17 mouse cellular contexts compared by ENCODE assay signal in the genomic region with DNA sequence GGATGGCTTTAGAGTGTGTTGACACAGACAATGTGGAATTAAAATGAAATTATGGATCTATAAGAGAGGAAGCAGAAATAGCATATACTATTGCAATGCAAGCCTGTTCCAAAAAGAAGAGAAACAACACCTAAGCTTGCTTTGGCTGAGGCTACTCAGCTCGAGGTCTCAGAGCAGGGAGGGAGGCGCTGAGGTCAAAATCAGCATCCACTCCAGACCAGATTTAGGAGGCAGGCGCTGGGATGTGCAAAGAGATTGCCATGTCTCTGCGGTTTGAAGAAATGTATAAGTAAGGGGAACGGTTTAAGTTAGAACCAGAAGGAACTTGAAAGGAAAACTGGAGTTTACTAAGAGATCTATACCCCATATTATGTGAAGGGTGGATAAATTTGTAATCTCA. TPM values are rescaled to one million over a fixed set of nuclear protein-coding genes. Genes with fewer than 3 reads are reported as not detected.
A peak's percentile ranks its signal among the peaks of the same experiment; 100 is the strongest.
DNase-seq lines count a peak whose midpoint lies in the region; ATAC-seq lines count a peak whose summit lies in the region.
"Had no signal": no experiment of that assay in that cellular context is flagged by ENCODE, and none has a peak within 500 bp of the region (broad histone marks: within the 10 kb centered on the region; RNA-seq: fewer than 3 reads in every experiment).

No protein-coding gene starts in this region.

- H3K4me1 ChIP-seq in heart, embryonic 13.5 days = peaks cover 21% of the 10 kb centered on the region
- no peaks in the 10 kb centered on the region for H3K4me1 ChIP-seq in limb, embryonic 15.5 days
- H3K4me1 ChIP-seq in limb, embryonic 10.5 days = no peaks in the 10 kb centered on the region
- H3K4me1 ChIP-seq: embryonic facial prominence, embryonic 12.5 days; forebrain, embryonic 10.5 days; midbrain, embryonic 15.5 days; neural tube, embryonic 12.5 days had no signal

- no peaks in the 10 kb centered on the region for H3K9me3 ChIP-seq in heart, embryonic 13.5 days
- H3K9me3 ChIP-seq in limb, embryonic 15.5 days = no peaks in the 10 kb centered on the region
- H3K9me3 ChIP-seq in limb, embryonic 10.5 days (replicated peaks) = no peaks in the 10 kb centered on the region
- H3K9me3 ChIP-seq: embryonic facial prominence, embryonic 12.5 days; forebrain, embryonic 10.5 days; midbrain, embryonic 15.5 days; neural tube, embryonic 12.5 days had no signal

- ATAC-seq in heart, embryonic 13.5 days (ENCODE audit: extremely low read depth, insufficient number of reproducible peaks, low FRiP score, low TSS enrichment) = no peak
- ATAC-seq in limb, embryonic 15.5 days (ENCODE audit: insufficient number of reproducible peaks, low FRiP score, low TSS enrichment, low read depth) = no peak
- ATAC-seq in granulocyte monocyte progenitor cell, adult 5-6 weeks (replicated peaks; ENCODE audit: poor library complexity, severe bottlenecking) = peak; percentile 28
- ATAC-seq: CD4-positive, CD25-positive, alpha-beta regulatory T cell, adult 4 months; inflammation-experienced regulatory T-cells, adult 6 months; midbrain, embryonic 15.5 days had no signal

- H3K9ac ChIP-seq in heart, embryonic 13.5 days = peak overlapping the region; percentile 54; the same call in 1 of the 2 replicates
- H3K9ac ChIP-seq in limb, embryonic 15.5 days = no peak overlapping the region
- H3K9ac ChIP-seq: embryonic facial prominence, embryonic 12.5 days; midbrain, embryonic 15.5 days; neural tube, embryonic 12.5 days had no signal

- H3K4me2 ChIP-seq in heart, embryonic 13.5 days = peak overlapping the region; percentile 36
- H3K4me2 ChIP-seq in limb, embryonic 15.5 days = no peak overlapping the region
- H3K4me2 ChIP-seq: embryonic facial prominence, embryonic 12.5 days; midbrain, embryonic 15.5 days; neural tube, embryonic 12.5 days had no signal

- 57% methylated on average over 5 of the region's 5 CpGs for whole genome bisulfite sequencing in heart, embryonic 13.5 days
- WGBS in limb, embryonic 15.5 days = 65% methylated on average over 5 of the region's 5 CpGs
- 78% methylated on average over 5 of the region's 5 CpGs for WGBS in limb, embryonic 10.5 days

- H3K4me3 ChIP-seq in heart, embryonic 13.5 days = peak overlapping the region; percentile 37
- peak overlapping the region; percentile 8; the same call in 1 of the 2 replicates for H3K4me3 ChIP-seq in limb, embryonic 15.5 days
- H3K4me3 ChIP-seq in limb, embryonic 10.5 days = no peak overlapping the region
- H3K4me3 ChIP-seq: embryonic facial prominence, embryonic 12.5 days; forebrain, embryonic 10.5 days; midbrain, embryonic 15.5 days; neural tube, embryonic 12.5 days had no signal

- DNase-seq in heart, adult 8-10 months (ENCODE audit: low spot score) = no peak
- DNase-seq in limb, embryonic 10.5 days (ENCODE audit: low spot score) = no peak
- peak; percentile 62 for DNase-seq in 416B (ENCODE audit: low read depth)
- DNase-seq in adrenal gland, postnatal 25 days = no peak
- DNase-seq in urinary bladder, adult 2 months (ENCODE audit: low spot score) = no peak
- DNase-seq: adrenal gland, postnatal 36 days; cerebellum, postnatal 14 days; thymus, postnatal 36 days had no signal

- no peaks in the 10 kb centered on the region for H3K36me3 ChIP-seq in heart, embryonic 13.5 days
- H3K36me3 ChIP-seq in limb, embryonic 15.5 days = no peaks in the 10 kb centered on the region
- H3K36me3 ChIP-seq in limb, embryonic 10.5 days = no peaks in the 10 kb centered on the region
- H3K36me3 ChIP-seq: embryonic facial prominence, embryonic 12.5 days; forebrain, embryonic 10.5 days; midbrain, embryonic 15.5 days; neural tube, embryonic 12.5 days had no signal

- H3K27me3 ChIP-seq in heart, embryonic 13.5 days (replicated peaks) = no peaks in the 10 kb centered on the region
- H3K27me3 ChIP-seq in limb, embryonic 15.5 days = no peaks in the 10 kb centered on the region
- no peaks in the 10 kb centered on the region for H3K27me3 ChIP-seq in limb, embryonic 10.5 days (ENCODE audit: low read depth, poor library complexity, severe bottlenecking)
- H3K27me3 ChIP-seq: embryonic facial prominence, embryonic 12.5 days; midbrain, embryonic 15.5 days; neural tube, embryonic 12.5 days had no signal

- no peak overlapping the region; the same call in 1 of the 2 replicates for H3K27ac ChIP-seq in heart, embryonic 13.5 days (replicated peaks)
- H3K27ac ChIP-seq in limb, embryonic 15.5 days = no peak overlapping the region
- H3K27ac ChIP-seq in limb, embryonic 10.5 days = no peak overlapping the region
- H3K27ac ChIP-seq: embryonic facial prominence, embryonic 12.5 days; forebrain, embryonic 10.5 days; midbrain, embryonic 15.5 days; neural tube, embryonic 12.5 days had no signal

RNA-seq across cellular contexts. Expression of a gene that starts 0.9 kb away (rescaled TPM):
- polyA plus RNA-seq in heart, embryonic 13.5 days (2015; fragmentation: Nextera tagmentation; extraction: Ambion mirVana) = 5.2 and 5.5 TPM in 2 replicates
- total RNA-seq in heart, adult 8-10 months (2022) = 10 to 100 TPM; 10.6 to 13.6 (median 11.7) TPM
- polyA plus RNA-seq in limb, embryonic 15.5 days (2015; fragmentation: Nextera tagmentation; extraction: Ambion mirVana) = 5.0 and 5.4 TPM in 2 replicates
- polyA plus RNA-seq in limb, embryonic 10.5 days (2016; fragmentation: Nextera tagmentation; extraction: Ambion mirVana) = 2.0 and 2.2 TPM in 2 replicates
- total RNA-seq in granulocyte monocyte progenitor cell, adult 5-6 weeks (2014; fragmentation: Nextera tagmentation) = 2.1 and 5.4 TPM in 2 replicates
- 1.1 and 1.4 TPM in 2 replicates for total RNA-seq in granulocyte monocyte progenitor cell, adult 5-6 weeks (2017)
- 5.1 and 6.6 TPM in 2 replicates for total RNA-seq in adrenal gland, postnatal 25 days (2021)
- polyA plus RNA-seq in urinary bladder, adult 2 months (2012; rRNA removed) = 3.0 and 3.6 TPM in 2 replicates
- polyA plus RNA-seq: CD4-positive, CD25-positive, alpha-beta regulatory T cell, adult 4 months; inflammation-experienced regulatory T-cells, adult 6 months had no signal

RNA-seq across cellular contexts. Expression of a gene that starts 43.2 kb away (rescaled TPM):
- 14.6 and 17.6 TPM in 2 replicates for polyA plus RNA-seq in heart, embryonic 13.5 days (2015; fragmentation: Nextera tagmentation; extraction: Ambion mirVana)
- total RNA-seq in heart, adult 8-10 months (2022) = 10 to 100 TPM; 57.6 to 65.2 (median 59.0) TPM
- polyA plus RNA-seq in limb, embryonic 15.5 days (2015; fragmentation: Nextera tagmentation; extraction: Ambion mirVana) = 7.6 and 10.9 TPM in 2 replicates
- polyA plus RNA-seq in limb, embryonic 10.5 days (2016; fragmentation: Nextera tagmentation; extraction: Ambion mirVana) = 2.7 and 3.5 TPM in 2 replicates
- 13.2 and 23.7 TPM in 2 replicates for total RNA-seq in granulocyte monocyte progenitor cell, adult 5-6 weeks (2014; fragmentation: Nextera tagmentation)
- 27.4 and 30.7 TPM in 2 replicates for total RNA-seq in granulocyte monocyte progenitor cell, adult 5-6 weeks (2017)
- 17.1 and 21.7 TPM in 2 replicates for total RNA-seq in adrenal gland, postnatal 25 days (2021)
- 28.3 and 39.1 TPM in 2 replicates for polyA plus RNA-seq in urinary bladder, adult 2 months (2012; rRNA removed)

RNA-seq across cellular contexts. Expression of a gene that starts 44.6 kb away (rescaled TPM):
- polyA plus RNA-seq in heart, embryonic 13.5 days (2015; fragmentation: Nextera tagmentation; extraction: Ambion mirVana) = not detected in 2 replicates
- under 1 TPM in 1 of 4 experiments, not detected in 3; 0.19 TPM for total RNA-seq in heart, adult 8-10 months (2022)
- polyA plus RNA-seq in limb, embryonic 15.5 days (2015; fragmentation: Nextera tagmentation; extraction: Ambion mirVana) = not detected in 2 replicates
- polyA plus RNA-seq in limb, embryonic 10.5 days (2016; fragmentation: Nextera tagmentation; extraction: Ambion mirVana) = not detected in 2 replicates
- total RNA-seq in granulocyte monocyte progenitor cell, adult 5-6 weeks (2014; fragmentation: Nextera tagmentation) = not detected in 2 replicates
- not detected in 2 replicates for total RNA-seq in granulocyte monocyte progenitor cell, adult 5-6 weeks (2017)
- 0.27 TPM in 1 of 2 replicates, not detected in the other for total RNA-seq in adrenal gland, postnatal 25 days (2021)
- 1.2 and 1.3 TPM in 2 replicates for polyA plus RNA-seq in urinary bladder, adult 2 months (2012; rRNA removed)
- polyA plus RNA-seq: CD4-positive, CD25-positive, alpha-beta regulatory T cell, adult 4 months; forebrain, embryonic 10.5 days; inflammation-experienced regulatory T-cells, adult 6 months had no signal
